In the genomic region with DNA sequence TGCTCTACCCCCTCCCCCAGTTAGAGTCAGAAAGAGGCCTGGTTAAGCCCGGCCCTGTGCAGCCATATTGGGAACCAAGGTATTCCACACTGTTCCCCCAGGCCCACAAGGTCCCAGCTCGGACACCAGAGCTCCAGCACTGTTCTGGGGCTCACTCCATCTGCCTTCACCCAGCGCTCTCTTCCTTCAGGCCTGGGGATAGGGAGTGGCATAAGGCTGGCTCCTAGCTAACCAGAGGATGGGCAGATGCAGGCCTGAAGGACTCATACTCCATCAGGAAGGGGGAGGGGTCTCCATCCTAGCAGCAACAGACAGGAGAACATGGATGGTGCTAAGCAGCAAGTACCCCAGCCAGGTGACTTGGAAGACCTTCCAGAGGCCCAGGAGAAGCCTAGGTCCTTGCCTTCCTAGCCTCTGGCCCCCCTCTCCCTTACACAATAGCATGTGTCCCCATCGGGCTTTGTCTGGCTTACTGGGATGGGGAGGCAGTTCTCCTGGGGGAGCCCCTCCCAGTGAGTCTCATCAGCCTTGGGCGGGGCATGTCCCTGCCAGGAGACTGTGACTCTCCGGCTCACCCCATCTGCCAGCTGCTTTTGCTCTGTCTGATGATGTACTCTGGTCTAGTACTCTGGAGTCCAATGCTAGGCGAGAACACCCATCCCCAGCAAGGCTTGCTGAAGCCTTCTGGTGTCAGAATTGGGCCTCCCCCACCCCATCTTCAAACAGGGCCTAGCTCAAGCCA, we compare ENCODE assay signal across 8 mouse cellular contexts. TPM values are rescaled to one million over a fixed set of nuclear protein-coding genes. Genes with fewer than 3 reads are reported as not detected.
DNase-seq lines count a peak whose midpoint lies in the region; ATAC-seq lines count a peak whose summit lies in the region.

No protein-coding gene starts in this region.

- 52% methylated on average over 7 of the region's 7 CpGs for WGBS in hindbrain, embryonic 13.5 days
- 45% methylated on average over 7 of the region's 7 CpGs for whole genome bisulfite sequencing in midbrain, embryonic 16.5 days

- DNase-seq in gastrocnemius, postnatal 10 days, result peak; percentile 8
- DNase-seq in gastrocnemius, adult 18-20 months (ENCODE audit: low spot score), result no peak
- peak; percentile 43 to 56 for DNase-seq in right cerebral cortex, postnatal 10 days (ENCODE audit: low spot score in 2 of 2)
- DNase-seq in right cerebral cortex, postnatal 14 days, result no peak
- DNase-seq in adrenal gland, postnatal 25 days, result no peak

- H3K27ac ChIP-seq in hindbrain, embryonic 13.5 days, result peak overlapping the region; percentile 94
- H3K27ac ChIP-seq in midbrain, embryonic 16.5 days (ENCODE audit: low read length), result peak overlapping the region; percentile 89

- peak overlapping the region; percentile 88 for H3K4me2 ChIP-seq in hindbrain, embryonic 13.5 days
- H3K4me2 ChIP-seq in midbrain, embryonic 16.5 days (ENCODE audit: low read length), result peak overlapping the region; percentile 100

- H3K4me1 ChIP-seq in hindbrain, embryonic 13.5 days (replicated peaks), result peaks cover 45% of the 10 kb centered on the region
- peaks cover 31% of the 10 kb centered on the region for H3K4me1 ChIP-seq in midbrain, embryonic 16.5 days (ENCODE audit: control insufficient read depth, insufficient read depth, low read length)

- no peaks in the 10 kb centered on the region for H3K9me3 ChIP-seq in hindbrain, embryonic 13.5 days
- H3K9me3 ChIP-seq in midbrain, embryonic 16.5 days (replicated peaks; ENCODE audit: control insufficient read depth, low read length, poor library complexity, severe bottlenecking), result no peaks in the 10 kb centered on the region

- H3K36me3 ChIP-seq in hindbrain, embryonic 13.5 days, result peaks cover 24% of the 10 kb centered on the region
- peaks cover 21% of the 10 kb centered on the region for H3K36me3 ChIP-seq in midbrain, embryonic 16.5 days (ENCODE audit: control insufficient read depth, insufficient read depth, low read length)

- peak overlapping the region; percentile 96 for H3K9ac ChIP-seq in hindbrain, embryonic 13.5 days
- H3K9ac ChIP-seq in midbrain, embryonic 16.5 days (ENCODE audit: low read depth, low read length), result peak overlapping the region; percentile 86

- H3K27me3 ChIP-seq in hindbrain, embryonic 13.5 days, result peaks cover 31% of the 10 kb centered on the region
- peaks cover 19% of the 10 kb centered on the region for H3K27me3 ChIP-seq in midbrain, embryonic 16.5 days (ENCODE audit: control insufficient read depth, insufficient read depth, low read depth, low read length)

- ATAC-seq in hindbrain, embryonic 13.5 days (ENCODE audit: low FRiP score), result no peak
- peak; percentile 4; the same call in 1 of the 2 replicates for ATAC-seq in midbrain, embryonic 16.5 days
- ATAC-seq in megakaryocyte-erythroid progenitor cell, adult 5-6 weeks (replicated peaks; ENCODE audit: low FRiP score, low TSS enrichment, poor library complexity, severe bottlenecking), result no peak

- H3K4me3 ChIP-seq in hindbrain, embryonic 13.5 days, result peak overlapping the region; percentile 84
- peak overlapping the region; percentile 73 for H3K4me3 ChIP-seq in midbrain, embryonic 16.5 days (ENCODE audit: low read depth, low read length)

RNA-seq across cellular contexts. Expression of gene Sept5, which starts 1.4 kb away (rescaled TPM):
- total RNA-seq in gastrocnemius, postnatal 10 days (2021), result 10 to 100 TPM in 1 of 2 experiments, 1 to 10 TPM in 1; 7.9 to 15.7 TPM
- total RNA-seq in gastrocnemius, adult 18-20 months (2021), result 1 to 10 TPM; 2.4 to 4.4 TPM
- polyA plus RNA-seq in hindbrain, embryonic 13.5 days (2015; fragmentation: Nextera tagmentation; extraction: Ambion mirVana), result 169 and 176 TPM in 2 replicates
- polyA plus RNA-seq in midbrain, embryonic 16.5 days (2015; fragmentation: Nextera tagmentation; extraction: Ambion mirVana), result 240 and 262 TPM in 2 replicates
- total RNA-seq in megakaryocyte-erythroid progenitor cell, adult 5-6 weeks (2014; fragmentation: Nextera tagmentation), result 0.64 TPM in 1 of 2 replicates, not detected in the other
- 0.09 TPM in 1 of 2 replicates, not detected in the other for total RNA-seq in megakaryocyte-erythroid progenitor cell, adult 5-6 weeks (2017)
- 8.4 and 11.4 TPM in 2 replicates for total RNA-seq in adrenal gland, postnatal 25 days (2021)

RNA-seq across cellular contexts. Expression of gene Gm49601, which starts 2.1 kb away (rescaled TPM):
- total RNA-seq in gastrocnemius, postnatal 10 days (2021), result 1 to 10 TPM; 1.6 to 3.6 TPM
- under 1 TPM in 1 of 2 experiments, not detected in 1; 0.47 TPM for total RNA-seq in gastrocnemius, adult 18-20 months (2021)
- 19.3 and 21.0 TPM in 2 replicates for polyA plus RNA-seq in hindbrain, embryonic 13.5 days (2015; fragmentation: Nextera tagmentation; extraction: Ambion mirVana)
- 23.3 and 24.6 TPM in 2 replicates for polyA plus RNA-seq in midbrain, embryonic 16.5 days (2015; fragmentation: Nextera tagmentation; extraction: Ambion mirVana)
- not detected in 2 replicates for total RNA-seq in megakaryocyte-erythroid progenitor cell, adult 5-6 weeks (2014; fragmentation: Nextera tagmentation)
- 0.80 TPM in 1 of 2 replicates, not detected in the other for total RNA-seq in megakaryocyte-erythroid progenitor cell, adult 5-6 weeks (2017)
- total RNA-seq in adrenal gland, postnatal 25 days (2021), result 2.8 and 5.5 TPM in 2 replicates

RNA-seq across cellular contexts. Expression of gene Gp1bb, which starts 6.2 kb away (rescaled TPM):
- not detected for total RNA-seq in gastrocnemius, postnatal 10 days (2021)
- total RNA-seq in gastrocnemius, adult 18-20 months (2021), result not detected
- polyA plus RNA-seq in hindbrain, embryonic 13.5 days (2015; fragmentation: Nextera tagmentation; extraction: Ambion mirVana), result 11.2 and 11.9 TPM in 2 replicates
- 9.4 and 9.8 TPM in 2 replicates for polyA plus RNA-seq in midbrain, embryonic 16.5 days (2015; fragmentation: Nextera tagmentation; extraction: Ambion mirVana)
- total RNA-seq in megakaryocyte-erythroid progenitor cell, adult 5-6 weeks (2014; fragmentation: Nextera tagmentation), result 0.72 and 0.87 TPM in 2 replicates
- 1.6 and 3.4 TPM in 2 replicates for total RNA-seq in megakaryocyte-erythroid progenitor cell, adult 5-6 weeks (2017)
- not detected in 2 replicates for total RNA-seq in adrenal gland, postnatal 25 days (2021)

RNA-seq across cellular contexts. Expression of gene Tbx1, which starts 37.9 kb away (rescaled TPM):
- total RNA-seq in gastrocnemius, postnatal 10 days (2021), result 1 to 10 TPM; 2.3 to 5.5 TPM
- total RNA-seq in gastrocnemius, adult 18-20 months (2021), result 10 to 100 TPM in 1 of 2 experiments, 1 to 10 TPM in 1; 9.3 to 20.9 TPM
- polyA plus RNA-seq in hindbrain, embryonic 13.5 days (2015; fragmentation: Nextera tagmentation; extraction: Ambion mirVana), result 0.99 and 1.7 TPM in 2 replicates
- 0.33 and 0.66 TPM in 2 replicates for polyA plus RNA-seq in midbrain, embryonic 16.5 days (2015; fragmentation: Nextera tagmentation; extraction: Ambion mirVana)
- total RNA-seq in megakaryocyte-erythroid progenitor cell, adult 5-6 weeks (2014; fragmentation: Nextera tagmentation), result not detected in 2 replicates
- total RNA-seq in megakaryocyte-erythroid progenitor cell, adult 5-6 weeks (2017), result not detected in 2 replicates
- total RNA-seq in adrenal gland, postnatal 25 days (2021), result 0.52 TPM in 1 of 2 replicates, not detected in the other

Comparison
In these comparisons a context has a peak if more than half of its experiments do, and no peak if none do; other contexts are left out.
1. DNase-seq: peak in gastrocnemius, postnatal 10 days (single experiment) and right cerebral cortex, postnatal 10 days (2 of 2); none in gastrocnemius, adult 18-20 months (single experiment), right cerebral cortex, postnatal 14 days (single experiment) and adrenal gland, postnatal 25 days (single experiment).